Mouse (Mus musculus): ENCODE measurements at regions not wholly inside any gene's neighbourhood (a gene's known extent, or its start where the extent isn't known, plus 50 kb on each side); places are given as distances from the start of the nearest gene placed in this dataset.

DNA sequence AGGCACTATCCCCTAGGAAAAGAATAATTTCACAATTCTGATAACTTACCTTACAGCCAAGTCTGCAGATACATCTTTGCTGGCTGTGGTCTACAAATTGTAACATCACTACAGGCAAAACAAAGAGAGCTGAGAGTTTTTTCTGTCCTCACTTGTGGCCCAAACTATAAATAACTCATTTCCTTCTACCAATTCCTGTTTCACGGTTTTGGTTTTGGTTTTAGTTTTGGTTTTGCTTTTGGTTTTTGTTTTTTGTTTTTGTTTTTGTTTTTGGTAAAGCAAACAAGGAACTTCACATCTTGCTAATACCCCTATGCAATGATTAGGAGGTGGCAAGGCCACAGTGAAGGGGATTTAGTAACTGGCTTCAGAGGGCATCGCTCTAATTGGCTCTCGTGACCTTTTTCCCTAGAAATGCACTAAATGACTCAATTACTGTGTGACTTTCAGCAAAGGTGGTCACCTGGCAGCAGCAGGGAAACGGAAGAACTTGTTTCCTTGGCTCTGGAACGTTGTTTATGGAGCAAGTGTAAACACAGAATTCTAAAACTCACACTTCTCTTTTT is 53.3 kb upstream of the Fgf16 start:
- 58% methylated on average over 5 of the region's 5 CpGs for WGBS
- Histone ChIP-seq H3K4me1 (replicated peaks; ENCODE audit: control insufficient read depth, insufficient read depth) (no peaks in the 10 kb centered on the region), H3K9me3 (ENCODE audit: control insufficient read depth, low read length) (no peaks in the 10 kb centered on the region), H3K27ac (replicated peaks) (no peak overlapping the region), H3K4me3 (ENCODE audit: low read depth, low read length) (no peak overlapping the region), H3K4me2 (replicated peaks; ENCODE audit: low read depth) (no peak overlapping the region), H3K27me3 (ENCODE audit: control insufficient read depth, insufficient read depth, low read length) (no peaks in the 10 kb centered on the region), H3K36me3 (ENCODE audit: control insufficient read depth, insufficient read depth, low read length) (no peaks in the 10 kb centered on the region), H3K9ac (ENCODE audit: low read length) (no peak overlapping the region)
- no peak for ATAC-seq (ENCODE audit: low FRiP score, low TSS enrichment)
- no peak for DNase-seq (ENCODE audit: low spot score)
- TF ChIP-seq CTCF (IDR thresholded peaks at IDR 0.05; ENCODE audit: low read depth) (no peak), EP300 (optimal IDR thresholded peaks at IDR 0.05) (no peak)
